Mouse (Mus musculus): Measurements from ENCODE around the gene Gfi1b.

DNA sequence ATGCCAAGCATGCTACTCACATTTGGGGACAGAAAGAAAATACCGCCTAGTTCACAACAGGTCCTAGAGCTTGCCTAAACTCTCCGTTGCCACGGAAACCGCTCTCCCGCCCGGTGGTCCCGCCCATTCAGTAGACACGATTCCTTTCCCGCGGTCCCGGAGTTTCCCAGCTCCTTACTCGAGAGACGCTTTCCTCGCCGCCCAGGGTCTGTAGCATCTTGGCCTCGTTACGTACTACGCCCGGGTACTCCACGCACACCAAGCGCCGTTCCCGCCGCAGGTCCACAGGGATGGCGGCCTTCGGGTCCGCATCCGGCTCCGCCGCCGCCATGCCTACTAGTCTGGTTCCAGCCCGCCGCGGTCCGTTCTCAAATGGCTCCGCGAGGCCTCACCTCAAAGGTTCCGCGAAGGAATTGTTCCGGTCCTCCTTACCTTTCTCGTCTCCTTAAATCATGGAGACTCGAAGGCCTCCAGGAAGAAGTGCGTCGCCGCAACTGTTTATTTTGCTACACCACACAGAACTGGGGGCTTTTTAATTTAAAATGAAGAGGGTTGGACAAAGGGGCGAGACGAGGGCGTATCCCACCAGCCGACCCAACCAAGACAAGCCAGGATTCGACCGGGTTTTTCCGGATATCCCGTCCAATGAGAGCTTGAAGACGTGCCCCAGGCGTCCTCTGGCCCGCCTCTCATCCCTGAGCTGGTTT lies 39.0 kb downstream of the Gfi1b start:
- no peak for TF ChIP-seq CTCF (IDR thresholded peaks at IDR 0.05)
- TF ChIP-seq EP300 (IDR thresholded peaks at IDR 0.05): no peak

All from lung, postnatal 0 days (tissue).